ENCODE assay signal across 18 mouse cellular contexts in genomic region chr11:52059001-52059400, GRCm38 (mm10).
"Had no signal": no experiment of that assay in that cellular context is flagged by ENCODE, and none has a peak within 500 bp of the region (broad histone marks: within the 10 kb centered on the region; RNA-seq: fewer than 3 reads in every experiment).

No protein-coding gene starts in this region.

- H3K9me3 ChIP-seq: midbrain, embryonic 10.5 days; midbrain, embryonic 12.5 days; neural tube, embryonic 13.5 days; neural tube, embryonic 15.5 days had no signal

- H3K36me3 ChIP-seq: midbrain, embryonic 10.5 days; midbrain, embryonic 12.5 days; neural tube, embryonic 13.5 days; neural tube, embryonic 15.5 days had no signal

- H3K4me1 ChIP-seq: midbrain, embryonic 10.5 days; midbrain, embryonic 12.5 days; neural tube, embryonic 13.5 days; neural tube, embryonic 15.5 days had no signal

- H3K4me2 ChIP-seq: lung, embryonic 14.5 days; midbrain, embryonic 12.5 days; neural tube, embryonic 13.5 days; neural tube, embryonic 15.5 days had no signal

- ATAC-seq: midbrain, embryonic 16.5 days had no signal

- H3K27me3 ChIP-seq: midbrain, embryonic 12.5 days; neural tube, embryonic 13.5 days; neural tube, embryonic 15.5 days had no signal

- H3K9ac ChIP-seq: lung, embryonic 14.5 days; midbrain, embryonic 12.5 days; neural tube, embryonic 13.5 days; neural tube, embryonic 15.5 days had no signal

- H3K4me3 ChIP-seq: midbrain, embryonic 10.5 days; midbrain, embryonic 12.5 days; myocyte; neural tube, embryonic 13.5 days; neural tube, embryonic 15.5 days had no signal

- DNase-seq: lung, adult 18-20 months; lung, embryonic 14.5 days; lung, postnatal 10 days; lung, postnatal 4 days; midbrain, embryonic 14.5 days; retina, postnatal 1 day; right cerebral cortex, adult 18-20 months; right cerebral cortex, postnatal 25 days; right cerebral cortex, postnatal 4 days; spleen, adult 18-20 months; thymus, adult 2 months; thymus, postnatal 25 days had no signal

- H3K27ac ChIP-seq: midbrain, embryonic 10.5 days; midbrain, embryonic 12.5 days; neural tube, embryonic 13.5 days; neural tube, embryonic 15.5 days had no signal
